Mouse (Mus musculus) midbrain, embryonic 14.5 days (tissue): ENCODE measurements around the gene Lamb2. TPM values are rescaled to one million over a fixed set of nuclear protein-coding genes. Genes with fewer than 3 reads are reported as not detected.

Experiments
- ATAC-seq: fragments of 200-750 bp; cut with Nextera tagmentation; 2 replicates; pipeline ENCODE4 v1.8.0; 2017; ENCODE audit warnings: moderate number of reproducible peaks, moderate library complexity; ENCODE audit not compliant: low FRiP score, low TSS enrichment
- DNase-seq: peaks from one replicate; pipeline ENCODE4 v3.0.0-alpha.2; 2015
- H3K27ac ChIP-seq: fragments of 300-500 bp; sonication (generic); replicated peaks from 2 replicates; pipeline ENCODE4 v1.5.1; 2014; ENCODE audit warnings: mild to moderate bottlenecking, low read depth, low read length, moderate library complexity
- H3K27me3 ChIP-seq: fragments of 300-500 bp; sonication (generic); 2 replicates; pipeline ENCODE4 v1.6.1; 2014; ENCODE audit warnings: low read length, control low read depth, mixed read lengths; ENCODE audit not compliant: control insufficient read depth, insufficient read depth
- H3K36me3 ChIP-seq: fragments of 300-500 bp; sonication (generic); 2 replicates; pipeline ENCODE4 v1.6.1; 2014; ENCODE audit warnings: low read length, control low read depth; ENCODE audit not compliant: control insufficient read depth, insufficient read depth
- H3K4me1 ChIP-seq: fragments of 300-500 bp; sonication (generic); 2 replicates; pipeline ENCODE4 v1.6.1; 2014; ENCODE audit warnings: mild to moderate bottlenecking, antibody characterized with exemption, low read length, control low read depth; ENCODE audit not compliant: control insufficient read depth, insufficient read depth
- H3K4me2 ChIP-seq: fragments of 300-500 bp; sonication (generic); 2 replicates; pipeline ENCODE4 v1.6.1; 2014; ENCODE audit warnings: mild to moderate bottlenecking, low read length, moderate library complexity
- H3K4me3 ChIP-seq: fragments of 300-500 bp; sonication (generic); replicated peaks from 2 replicates; pipeline ENCODE4 v1.5.1; 2014; ENCODE audit warnings: low read depth, low read length
- H3K9ac ChIP-seq: fragments of 300-500 bp; sonication (generic); replicated peaks from 2 replicates; pipeline ENCODE4 v1.6.1; 2014; ENCODE audit warnings: mild to moderate bottlenecking, low read length, moderate library complexity
- H3K9me3 ChIP-seq: fragments of 300-500 bp; sonication (generic); 2 replicates; pipeline ENCODE4 v1.6.1; 2016; ENCODE audit warnings: low read length, control low read depth, mixed read lengths; ENCODE audit not compliant: control insufficient read depth
- WGBS: fragments of 180-500 bp; shearing (Covaris S2); extraction: QIAGEN DNeasy Blood & Tissue Kit; methylation state at CpG from one replicate; pipeline ENCODE4 v1.1.7; 2014; 5-methylcytosine and 5-hydroxymethylcytosine counted together
- polyA plus RNA-seq: library from polyadenylated mRNA; unstranded; fragments of >200 nt; fragmentation: Nextera tagmentation; extraction: Ambion mirVana; gene quantifications from 2 replicates; pipeline ENCODE4 v1.2.1, GENCODE M21; 2014

The Lamb2 gene
- polyA plus RNA-seq, 1 experiment from 2014 or later, result 15.9 TPM

DNA sequence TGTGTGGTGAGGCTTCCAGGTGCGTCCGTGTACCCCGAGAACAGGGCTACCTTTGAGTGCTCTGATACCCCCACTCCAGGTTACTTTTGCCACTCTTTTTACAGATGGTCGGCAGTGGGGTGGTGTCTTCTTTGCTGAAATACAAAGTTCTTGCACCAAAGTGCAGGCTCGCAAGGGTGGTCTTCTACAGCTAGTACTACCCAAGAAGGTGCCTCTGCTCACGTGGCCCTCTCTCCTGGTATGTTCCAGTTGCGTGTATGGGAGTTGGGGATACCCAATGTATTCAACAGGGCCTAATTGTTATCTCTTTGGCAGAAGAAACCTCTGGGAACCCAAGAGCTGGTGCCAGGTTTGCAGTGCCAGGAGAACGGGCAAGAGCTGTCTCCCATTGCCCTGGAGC is 13.7 kb downstream of the Lamb2 start:
- WGBS, result 95% methylated on average over 8 of the region's 8 CpGs
- no peak for ATAC-seq

DNA sequence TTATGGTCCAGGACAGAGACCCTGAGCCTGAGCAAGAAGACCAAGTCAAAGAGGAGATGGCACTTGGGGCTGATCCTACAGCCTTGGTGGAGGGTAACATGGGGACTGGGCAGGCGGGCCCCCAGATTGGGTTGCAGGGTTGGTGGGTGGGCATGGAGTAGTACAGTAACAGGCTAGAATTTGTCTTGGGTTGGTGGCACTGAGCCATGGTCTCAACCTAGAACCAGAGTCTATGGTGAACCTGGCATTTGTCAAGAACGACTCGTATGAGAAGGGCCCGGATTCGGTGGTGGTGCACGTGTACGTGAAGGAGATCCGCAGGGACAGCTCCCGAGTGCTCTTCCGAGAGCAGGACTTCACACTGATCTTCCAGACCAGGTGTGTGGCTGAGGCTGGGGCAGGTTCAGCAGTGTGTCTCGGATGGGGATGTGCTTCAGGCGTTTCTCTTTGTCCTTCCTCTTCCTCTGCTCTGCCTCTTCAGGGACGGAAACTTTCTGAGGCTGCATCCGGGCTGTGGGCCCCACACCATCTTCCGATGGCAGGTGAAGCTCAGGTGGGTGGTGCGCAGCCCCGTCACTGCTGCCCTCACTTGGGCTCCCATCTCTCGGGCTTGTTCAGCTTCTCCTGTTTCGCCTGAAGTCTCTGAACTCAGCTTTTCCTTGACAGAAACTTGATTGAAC is 14.8 kb downstream of the Lamb2 start:
- Histone ChIP-seq H3K27me3 (no peaks in the 10 kb centered on the region), H3K4me3 (no peak overlapping the region), H3K9me3 (no peaks in the 10 kb centered on the region), H3K36me3 (peaks cover 73% of the 10 kb centered on the region), H3K4me2 (no peak overlapping the region), H3K4me1 (peaks cover 18% of the 10 kb centered on the region), H3K27ac (no peak overlapping the region), H3K9ac (no peak overlapping the region)
- ATAC-seq (no peak), DNase-seq (no peak)
- WGBS, result 93% methylated on average over 19 of the region's 19 CpGs

More for the DNA sequence above, 13.7 kb downstream of the Lamb2 start:
- H3K27ac ChIP-seq, result no peak overlapping the region
- no peak overlapping the region for H3K4me3 ChIP-seq
- H3K4me2 ChIP-seq, result no peak overlapping the region
- H3K9me3 ChIP-seq, result no peaks in the 10 kb centered on the region
- H3K27me3 ChIP-seq, result no peaks in the 10 kb centered on the region
- DNase-seq, result no peak
- H3K4me1 ChIP-seq, result peaks cover 18% of the 10 kb centered on the region
- H3K9ac ChIP-seq, result no peak overlapping the region
- peaks cover 62% of the 10 kb centered on the region for H3K36me3 ChIP-seq

DNA sequence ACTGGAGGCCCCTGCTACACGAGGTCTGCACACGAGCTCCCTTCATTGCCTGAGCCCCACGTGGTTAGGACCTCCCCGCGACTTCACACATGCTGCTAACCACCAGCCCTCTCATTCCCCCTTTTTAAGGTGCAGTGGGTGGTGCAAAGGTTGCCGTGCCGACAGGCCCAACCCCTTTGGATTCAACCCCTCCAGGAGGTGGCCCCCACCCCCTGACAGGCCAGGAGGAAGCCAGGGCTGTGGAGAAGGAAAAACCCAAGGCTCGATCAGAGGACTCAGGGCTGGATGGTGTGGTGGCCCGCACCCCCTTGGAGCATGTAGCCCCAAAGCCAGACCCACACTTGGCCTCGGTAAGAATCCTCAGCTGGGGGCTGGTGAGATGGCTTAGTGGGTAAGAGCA is 15.4 kb downstream of the Lamb2 start:
- no peaks in the 10 kb centered on the region for H3K27me3 ChIP-seq
- no peak for DNase-seq
- H3K9me3 ChIP-seq, result no peaks in the 10 kb centered on the region
- peaks cover 14% of the 10 kb centered on the region for H3K4me1 ChIP-seq
- H3K36me3 ChIP-seq, result peaks cover 79% of the 10 kb centered on the region
- no peak overlapping the region for H3K4me3 ChIP-seq
- H3K4me2 ChIP-seq, result no peak overlapping the region
- no peak for ATAC-seq
- H3K9ac ChIP-seq, result no peak overlapping the region
- WGBS, result 83% methylated on average over 10 of the region's 10 CpGs
- H3K27ac ChIP-seq, result no peak overlapping the region

DNA sequence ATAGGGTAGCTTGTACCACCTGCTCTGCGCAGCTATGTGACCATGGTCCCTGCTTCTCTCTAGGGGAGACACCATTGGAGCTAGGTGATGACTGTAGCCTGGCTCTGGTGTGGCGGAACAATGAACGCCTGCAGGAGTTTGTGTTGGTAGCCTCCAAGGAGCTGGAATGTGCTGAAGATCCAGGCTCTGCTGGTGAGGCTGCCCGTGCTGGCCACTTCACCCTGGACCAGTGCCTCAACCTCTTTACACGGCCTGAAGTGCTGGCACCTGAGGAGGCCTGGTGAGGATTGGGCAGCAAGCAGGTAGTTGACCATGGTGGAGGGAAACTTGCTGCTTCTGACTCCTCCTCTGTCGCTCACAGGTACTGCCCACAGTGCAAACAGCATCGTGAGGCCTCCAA is 19.7 kb downstream of the Lamb2 start:
- Histone ChIP-seq H3K36me3 (peaks cover 95% of the 10 kb centered on the region), H3K27ac (no peak overlapping the region), H3K27me3 (no peaks in the 10 kb centered on the region), H3K9ac (no peak overlapping the region), H3K4me3 (no peak overlapping the region), H3K4me1 (no peaks in the 10 kb centered on the region), H3K4me2 (no peak overlapping the region), H3K9me3 (no peaks in the 10 kb centered on the region)
- no peak for ATAC-seq
- 95% methylated on average over 7 of the region's 7 CpGs for WGBS
- DNase-seq, result no peak

DNA sequence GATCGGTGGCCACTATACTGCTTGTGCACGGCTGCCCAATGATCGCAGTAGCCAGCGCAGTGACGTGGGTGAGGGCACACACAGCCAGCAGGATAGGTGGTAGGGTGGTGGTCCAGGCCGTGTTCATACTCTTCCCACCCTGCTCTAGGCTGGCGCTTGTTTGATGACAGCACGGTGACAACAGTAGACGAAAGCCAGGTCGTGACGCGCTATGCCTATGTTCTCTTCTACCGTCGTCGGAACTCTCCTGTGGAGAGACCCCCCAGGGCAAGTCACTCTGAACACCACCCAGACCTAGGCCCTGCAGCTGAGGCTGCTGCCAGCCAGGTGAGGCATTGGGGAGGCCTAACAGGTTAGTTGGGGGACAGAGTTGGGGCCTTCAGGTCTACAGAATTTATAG is 20.4 kb downstream of the Lamb2 start:
- 95% methylated on average over 15 of the region's 15 CpGs for WGBS
- Histone ChIP-seq H3K36me3 (peaks cover 88% of the 10 kb centered on the region), H3K9me3 (no peaks in the 10 kb centered on the region), H3K9ac (no peak overlapping the region), H3K27me3 (no peaks in the 10 kb centered on the region), H3K4me3 (no peak overlapping the region), H3K4me1 (no peaks in the 10 kb centered on the region), H3K27ac (no peak overlapping the region), H3K4me2 (no peak overlapping the region)
- no peak for DNase-seq
- no peak for ATAC-seq

DNA sequence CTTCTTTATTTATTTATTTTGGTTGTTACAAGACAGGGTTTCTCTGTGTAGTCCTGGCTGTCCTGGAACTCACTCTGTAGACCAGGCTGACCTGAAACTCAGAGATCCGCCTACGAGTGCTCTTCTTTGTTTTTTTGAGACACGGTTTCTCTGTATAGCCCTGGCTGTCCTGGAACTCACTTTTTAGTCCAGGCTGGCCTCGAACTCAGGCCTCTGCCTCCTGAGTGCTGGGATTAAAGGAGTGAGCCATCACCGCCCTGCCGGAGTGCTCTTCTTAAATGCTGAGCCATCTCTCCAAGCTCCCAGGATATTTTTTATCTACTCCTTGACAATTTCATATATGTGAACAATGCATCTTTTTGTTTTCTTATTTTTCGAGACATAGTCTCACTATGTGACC is 27.4 kb downstream of the Lamb2 start:
- peak overlapping the region; percentile 55; the same call in 1 of the 2 replicates for H3K4me3 ChIP-seq
- no peaks in the 10 kb centered on the region for H3K9me3 ChIP-seq
- H3K4me2 ChIP-seq, result peak overlapping the region; percentile 79
- H3K36me3 ChIP-seq, result peaks cover 34% of the 10 kb centered on the region
- WGBS, result 86% methylated on average over 7 of the region's 7 CpGs
- H3K27ac ChIP-seq, result peak overlapping the region; percentile 53; the same call in 1 of the 2 replicates
- no peak for DNase-seq
- no peak for ATAC-seq
- H3K9ac ChIP-seq, result no peak overlapping the region
- no peaks in the 10 kb centered on the region for H3K27me3 ChIP-seq
- peaks cover 15% of the 10 kb centered on the region for H3K4me1 ChIP-seq

DNA sequence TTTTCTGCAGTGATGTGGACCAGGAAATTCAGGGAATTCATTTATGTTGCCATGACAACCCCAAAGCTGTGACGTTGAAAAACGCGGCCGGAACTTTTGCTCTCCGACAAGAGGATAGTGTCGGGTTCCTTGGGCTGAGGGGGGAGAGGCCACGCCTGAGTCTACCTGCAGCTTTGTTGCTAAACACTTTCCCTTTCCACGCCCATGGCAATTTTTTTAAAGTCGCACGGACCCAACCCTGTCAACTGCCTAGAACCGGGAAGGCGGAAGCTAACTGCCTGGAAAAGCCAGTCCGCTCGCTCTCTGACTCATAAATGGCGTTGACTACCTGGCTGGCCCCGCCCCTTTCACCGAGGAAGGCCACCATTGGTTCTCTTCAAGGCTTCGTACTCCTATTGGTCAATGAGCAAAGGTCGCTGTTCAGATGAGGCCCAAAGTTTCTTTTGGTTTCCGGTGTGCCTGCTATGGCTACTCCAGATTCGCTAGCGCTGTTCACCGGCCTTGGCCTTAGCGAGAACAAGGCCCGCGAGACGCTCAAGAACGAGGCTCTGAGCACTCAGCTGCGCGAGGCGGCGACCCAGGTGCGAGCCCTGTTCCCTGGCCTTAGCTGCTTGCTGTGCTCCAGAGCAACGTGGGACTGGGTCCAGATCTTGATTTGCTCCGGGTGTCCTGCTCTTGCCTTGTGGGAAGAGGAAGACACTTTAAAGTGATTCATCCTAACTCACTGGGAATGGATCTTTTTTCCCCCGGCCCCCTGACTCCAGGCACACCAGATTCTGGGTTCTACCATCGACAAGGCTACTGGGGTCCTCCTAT is 28.3 kb downstream of the Lamb2 start, which contains the start of gene Qars:
Gene Qars, plus strand, starts transcription at position 88 of the 816 bp plus-strand sequence.
- Histone ChIP-seq H3K27ac (peak within 1 kb of the TSS; percentile 56; the same call in 1 of the 2 replicates), H3K9ac (peak within 1 kb of the TSS; percentile 49), H3K9me3 (no peaks in the 10 kb centered on the region), H3K36me3 (peaks cover 34% of the 10 kb centered on the region), H3K4me1 (peaks cover 15% of the 10 kb centered on the region), H3K4me3 (peak within 1 kb of the TSS; percentile 55), H3K27me3 (no peaks in the 10 kb centered on the region), H3K4me2 (peak within 1 kb of the TSS; percentile 79)
- WGBS, result 1% methylated on average over 37 of the region's 37 CpGs
- ATAC-seq (peak; percentile 96), DNase-seq (peak; percentile 96)

DNA sequence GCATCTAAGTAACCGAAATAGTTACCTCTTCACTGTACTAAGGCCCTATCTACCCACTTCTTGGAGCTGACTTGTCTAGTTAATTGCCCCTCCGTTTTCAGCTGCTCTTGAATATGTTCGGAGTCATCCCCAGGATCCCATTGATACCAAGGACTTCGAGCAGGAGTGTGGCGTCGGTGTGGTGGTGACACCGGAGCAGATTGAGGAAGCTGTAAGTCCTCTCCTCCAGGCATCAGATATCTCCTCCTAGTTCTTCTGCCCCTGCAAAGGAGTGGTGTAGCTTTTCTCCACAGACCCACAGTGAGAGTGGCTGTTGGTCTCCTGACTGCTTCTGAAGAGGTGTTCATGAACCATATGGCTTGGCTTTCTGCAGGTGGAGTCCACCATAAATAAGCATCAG is 29.2 kb downstream of the Lamb2 start:
- peak overlapping the region; percentile 55 for H3K4me3 ChIP-seq
- H3K27ac ChIP-seq, result no peak overlapping the region
- peaks cover 34% of the 10 kb centered on the region for H3K36me3 ChIP-seq
- H3K9me3 ChIP-seq, result no peaks in the 10 kb centered on the region
- no peaks in the 10 kb centered on the region for H3K27me3 ChIP-seq
- no peak overlapping the region for H3K9ac ChIP-seq
- DNase-seq (no peak), ATAC-seq (no peak)
- H3K4me1 ChIP-seq, result peaks cover 15% of the 10 kb centered on the region
- WGBS, result 90% methylated on average over 7 of the region's 7 CpGs
- peak overlapping the region; percentile 79 for H3K4me2 ChIP-seq
